Mouse (Mus musculus): Measurements from ENCODE around the gene Itga10.

GRCm38 (mm10) chr3:96632058-96632457 lies 13.3 kb upstream of the Itga10 start:
- TF ChIP-seq GATA1 (IDR thresholded peaks at IDR 0.05; ENCODE audit: borderline replicate concordance, low read length) (no peak), FLI1 (IDR thresholded peaks at IDR 0.05; ENCODE audit: low read length) (no peak)

Data from megakaryocyte, embryonic 14.5 days (primary cell).